Mouse (Mus musculus): ENCODE data around the gene Zfp972. TPM values are rescaled to one million over a fixed set of nuclear protein-coding genes. Genes with fewer than 3 reads are reported as not detected.
"Not testable (repeated sequence)": the region's sequence is repeated elsewhere in the genome, so short reads cannot be mapped to it uniquely, and the experiment has no call there.

The Zfp972 gene
- not detected in 2 replicates for total RNA-seq (2015)
- total RNA-seq (2017): 1.2 and 1.5 TPM in 2 replicates

DNA sequence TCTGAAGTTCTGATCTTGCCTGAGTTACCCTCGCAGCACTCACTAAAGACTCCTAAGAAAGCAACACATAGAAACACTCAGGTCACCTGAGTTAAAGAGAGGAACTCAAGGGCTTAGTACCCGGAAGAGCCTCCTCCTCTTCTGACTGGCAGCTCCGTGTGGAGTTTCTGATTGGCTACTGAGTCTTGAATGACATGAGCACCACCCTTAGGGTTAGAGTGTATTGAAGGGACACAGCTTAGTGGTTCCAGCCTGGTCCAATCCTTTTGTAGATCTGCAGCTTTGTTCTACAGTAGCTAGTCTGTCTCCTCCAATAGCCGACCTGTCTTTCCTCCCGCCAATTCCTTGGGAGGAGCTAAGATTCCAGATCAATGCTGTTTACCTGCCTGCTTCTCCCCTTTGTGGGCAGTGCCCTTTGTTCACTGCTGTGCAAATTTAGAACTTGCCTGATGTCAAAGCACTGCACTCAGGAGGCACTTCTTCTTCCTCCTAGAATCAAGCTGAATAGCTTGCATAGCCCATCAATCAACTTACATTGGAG lies at the start of gene Zfp972:
TSS of gene Zfp972 (minus strand) at position 51 of the 541 bp plus-strand sequence.
- not testable (repeated sequence) for ATAC-seq (ENCODE audit: poor library complexity, severe bottlenecking)

DNA sequence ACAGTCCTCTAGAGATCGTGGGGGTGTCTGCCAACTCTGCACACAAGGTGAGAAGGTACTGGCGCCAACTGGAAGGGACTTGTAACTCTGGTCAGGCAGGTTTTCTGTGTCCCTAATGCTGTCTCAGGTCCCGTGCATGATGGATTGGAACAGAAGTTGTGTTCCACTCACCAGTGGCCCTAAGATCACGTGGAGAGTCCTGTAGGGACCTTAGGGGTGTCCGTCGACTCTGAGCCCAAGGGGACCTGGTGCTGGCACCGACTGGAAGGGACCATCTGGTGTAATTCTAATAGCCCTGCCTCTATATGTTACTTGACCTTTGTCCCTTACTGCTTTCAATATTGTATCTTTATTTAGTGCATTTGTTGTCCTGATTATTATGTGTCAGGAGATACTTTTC lies 49.4 kb upstream of the Zfp972 start:
- ATAC-seq (ENCODE audit: poor library complexity, severe bottlenecking): not testable (repeated sequence)

DNA sequence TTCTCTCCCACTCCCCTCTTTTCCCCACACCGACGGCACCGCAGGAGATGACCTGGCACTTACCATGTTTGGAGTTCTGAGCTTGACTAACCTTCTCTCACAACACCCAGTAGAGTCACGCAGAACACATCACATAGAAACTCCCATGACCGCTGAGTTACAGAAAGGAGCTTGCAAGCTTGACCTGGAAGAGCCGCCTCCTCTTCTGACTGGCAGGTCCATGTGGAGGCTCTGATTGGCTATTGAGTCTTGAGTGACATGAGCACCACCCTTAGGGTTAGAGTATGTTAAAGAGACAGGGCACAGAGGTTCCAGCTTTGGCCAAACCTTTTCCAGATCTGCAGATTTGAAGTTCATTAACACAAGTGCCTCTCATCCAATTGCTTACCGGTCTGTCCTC lies 31.7 kb upstream of the Zfp972 start, which contains the start of gene Gm14326:
TSS of gene Gm14326 (minus strand) at position 153 of the 400 bp plus-strand sequence.
- ATAC-seq (ENCODE audit: poor library complexity, severe bottlenecking): peak; percentile 57; the same call in 1 of the 2 replicates

DNA sequence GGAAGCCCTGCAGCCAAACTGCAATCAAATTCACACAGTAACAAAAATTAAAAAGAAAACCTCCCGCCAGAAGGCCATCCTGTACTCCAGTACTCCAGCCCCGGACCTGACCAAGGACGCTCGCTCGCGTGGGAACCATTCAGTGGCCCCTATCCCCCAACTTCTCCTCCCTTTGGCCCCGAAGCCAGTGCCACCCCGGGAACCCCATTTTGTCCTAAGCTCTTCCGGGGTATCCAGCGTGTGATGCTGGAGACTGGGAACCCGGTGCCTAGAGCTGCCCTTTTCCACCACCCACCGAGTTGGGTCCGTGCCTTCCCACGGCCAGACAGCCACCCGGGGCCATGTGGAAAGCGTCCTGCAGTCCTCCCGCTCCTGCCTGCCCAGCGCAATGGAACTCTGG lies 31.3 kb upstream of the Zfp972 start:
- ATAC-seq (ENCODE audit: poor library complexity, severe bottlenecking): not testable (repeated sequence)

DNA sequence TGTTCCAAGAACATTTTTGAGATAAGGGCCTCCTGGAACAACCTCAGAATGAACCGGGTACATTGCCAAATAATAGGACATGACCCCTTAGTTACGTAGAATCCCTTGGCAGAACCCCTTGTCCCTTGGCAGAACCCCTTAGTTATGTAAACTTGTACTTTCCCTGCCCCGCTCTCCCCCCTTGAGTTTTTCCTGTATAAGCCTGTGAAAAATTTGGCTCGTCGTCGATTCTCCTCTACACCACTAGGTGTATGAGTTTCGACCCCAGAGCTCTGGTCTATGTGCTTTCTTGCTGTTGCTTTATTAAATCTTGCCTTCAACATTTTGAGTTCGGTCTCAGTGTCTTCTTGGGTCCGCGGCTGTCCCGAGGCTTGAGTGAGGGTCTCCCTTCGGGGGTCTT lies 22.1 kb downstream of the Zfp972 start:
- not testable (repeated sequence) for ATAC-seq (ENCODE audit: poor library complexity, severe bottlenecking)

DNA sequence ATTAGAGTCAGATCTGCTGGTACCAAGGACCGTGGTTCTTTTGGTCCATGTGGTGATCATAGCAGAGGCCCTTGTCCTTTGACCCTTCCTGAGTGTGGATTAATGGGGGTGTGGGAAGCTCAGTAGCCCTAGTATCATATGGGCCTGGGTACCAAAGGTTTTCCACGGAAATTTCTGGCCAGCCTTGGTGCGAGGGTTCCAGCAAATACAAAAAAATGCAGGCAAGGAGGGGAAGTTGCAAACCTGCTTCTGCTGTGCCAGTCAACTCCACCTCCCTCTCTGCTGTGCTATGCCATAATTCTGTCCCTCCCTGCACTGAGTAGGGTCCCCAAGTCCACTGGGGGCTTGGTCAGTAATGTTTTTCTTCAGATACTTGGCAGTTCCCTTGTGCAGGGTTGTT lies 27.2 kb downstream of the Zfp972 start:
- not testable (repeated sequence) for ATAC-seq (ENCODE audit: poor library complexity, severe bottlenecking)

DNA sequence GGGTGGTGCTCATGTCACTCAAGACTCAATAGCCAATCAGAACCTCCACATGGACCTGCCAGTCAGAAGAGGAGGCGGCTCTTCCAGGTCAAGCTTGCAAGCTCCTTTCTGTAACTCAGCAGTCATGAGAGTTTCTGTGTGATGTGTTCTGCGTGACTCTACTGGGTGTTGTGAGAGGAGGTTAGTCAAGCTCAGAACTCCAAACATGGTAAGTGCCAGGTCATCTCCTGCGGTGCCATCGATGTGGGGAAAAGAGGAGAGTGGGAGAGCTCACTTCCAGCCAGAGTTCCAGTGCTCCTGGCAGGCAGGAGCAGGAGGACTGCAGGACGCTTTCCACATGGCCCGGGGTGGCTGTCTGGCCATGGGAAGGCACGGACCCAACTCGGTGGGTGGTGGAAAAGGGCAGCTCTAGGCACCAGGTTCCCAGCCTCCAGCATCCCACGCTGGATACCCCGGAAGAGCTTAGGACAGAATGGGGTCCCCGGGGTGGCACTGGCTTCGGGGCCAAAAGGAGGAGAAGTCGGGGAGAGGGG lies 28.3 kb downstream of the Zfp972 start, which contains the start of gene Gm14327:
TSS of gene Gm14327 (plus strand) at position 51 of the 533 bp plus-strand sequence.
- ATAC-seq (ENCODE audit: poor library complexity, severe bottlenecking): not testable (repeated sequence)

DNA sequence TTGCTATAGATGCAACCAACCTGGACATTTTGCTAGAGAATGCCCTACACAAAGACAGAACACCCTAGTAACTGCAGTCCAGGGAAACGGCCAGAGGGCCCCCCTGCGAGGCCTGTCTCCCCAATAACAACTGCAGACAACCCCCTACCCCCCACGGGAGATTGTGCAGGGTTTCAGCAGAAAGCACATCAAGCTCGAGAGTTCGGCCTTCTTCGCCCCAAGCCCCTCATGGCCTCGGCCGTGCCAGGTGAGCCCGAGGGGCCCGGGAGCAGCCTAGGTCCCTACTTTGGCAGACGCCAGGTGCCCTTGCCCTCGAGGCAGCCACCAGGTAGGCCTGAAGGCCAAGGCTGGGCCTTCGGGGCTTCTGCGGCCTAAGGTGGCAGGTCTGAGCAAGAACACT lies 37.7 kb downstream of the Zfp972 start:
- not testable (repeated sequence) for ATAC-seq (ENCODE audit: poor library complexity, severe bottlenecking)

DNA sequence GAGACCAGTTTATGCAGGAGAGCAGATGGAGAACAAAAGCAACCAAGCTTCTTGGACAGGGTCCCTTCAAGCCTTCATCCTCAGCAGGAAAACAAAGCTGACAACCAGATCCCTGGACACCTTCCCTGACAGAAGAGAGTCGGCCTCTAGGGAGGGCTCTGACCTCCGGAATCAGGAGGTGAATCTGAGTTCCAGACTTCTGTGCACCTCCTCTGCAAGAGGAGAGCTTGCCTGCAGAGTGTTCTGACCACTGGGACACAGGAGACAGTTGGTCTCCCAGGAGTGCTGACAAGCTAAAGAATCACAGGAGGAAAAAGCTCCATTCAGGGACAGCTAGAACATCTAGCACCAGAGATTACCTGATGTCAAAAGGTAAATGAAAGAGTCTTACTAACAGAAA lies 63.2 kb downstream of the Zfp972 start:
- not testable (repeated sequence) for ATAC-seq (ENCODE audit: poor library complexity, severe bottlenecking)

Other genes with a start within 250 kb of the Zfp972 start
- 1.2 and 1.3 TPM in 2 replicates for gene Gm14322, start 166.3 kb downstream of the Zfp972 start, total RNA-seq (2015)
- gene Gm14322, start 166.3 kb downstream of the Zfp972 start, total RNA-seq (2017): 1.3 TPM in 1 of 2 replicates, not detected in the other
- gene Gm14325, start 85.3 kb downstream of the Zfp972 start, total RNA-seq (2015): 9.7 and 16.7 TPM in 2 replicates
- 18.7 and 31.8 TPM in 2 replicates for gene Gm14325, start 85.3 kb downstream of the Zfp972 start, total RNA-seq (2017)
- 2.6 and 3.1 TPM in 2 replicates for gene Gm14327, start 28.5 kb downstream of the Zfp972 start, total RNA-seq (2015)
- gene Gm14327, start 28.5 kb downstream of the Zfp972 start, total RNA-seq (2017): 1.2 and 1.3 TPM in 2 replicates
- gene Gm14326, start 31.7 kb upstream of the Zfp972 start, total RNA-seq (2015): 39.2 and 42.3 TPM in 2 replicates
- 21.5 and 26.1 TPM in 2 replicates for gene Gm14326, start 31.7 kb upstream of the Zfp972 start, total RNA-seq (2017)
- gene Zfp971, start 97.7 kb upstream of the Zfp972 start, total RNA-seq (2015): 200 and 201 TPM in 2 replicates
- gene Zfp971, start 97.7 kb upstream of the Zfp972 start, total RNA-seq (2017): 107 and 108 TPM in 2 replicates
- gene Zfp931, start 152.9 kb upstream of the Zfp972 start, total RNA-seq (2015): 8.1 and 20.8 TPM in 2 replicates
- 11.4 and 14.1 TPM in 2 replicates for gene Zfp931, start 152.9 kb upstream of the Zfp972 start, total RNA-seq (2017)
- 1.5 TPM in 1 of 2 replicates, not detected in the other for gene Phactr3, start 193.4 kb upstream of the Zfp972 start, total RNA-seq (2015)
- not detected in 2 replicates for gene Phactr3, start 193.4 kb upstream of the Zfp972 start, total RNA-seq (2017)

All from megakaryocyte, adult 5-6 weeks (primary cell).